Mouse (Mus musculus) hindbrain, embryonic 13.5 days (tissue): ENCODE data around the gene Defb48. TPM values are rescaled to one million over a fixed set of nuclear protein-coding genes. Genes with fewer than 3 reads are reported as not detected.

ENCODE experiments used
- ATAC-seq: fragments of 200-750 bp; cut with Nextera tagmentation; 2 replicates; pipeline ENCODE4 v1.8.0; 2017; ENCODE audit warnings: moderate TSS enrichment; ENCODE audit not compliant: low FRiP score
- H3K27ac ChIP-seq: fragments of 300-500 bp; sonication (generic); 2 replicates; pipeline ENCODE4 v1.5.1; 2015; ENCODE audit warnings: inconsistent platforms, mild to moderate bottlenecking, moderate library complexity
- H3K27me3 ChIP-seq: fragments of 300-500 bp; sonication (generic); 2 replicates; pipeline ENCODE4 v1.6.1; 2015; ENCODE audit warnings: mild to moderate bottlenecking, inconsistent platforms
- H3K36me3 ChIP-seq: fragments of 300-500 bp; sonication (generic); 2 replicates; pipeline ENCODE4 v1.6.1; 2015; ENCODE audit warnings: mild to moderate bottlenecking, inconsistent platforms
- H3K4me1 ChIP-seq: fragments of 300-500 bp; sonication (generic); replicated peaks from 2 replicates; pipeline ENCODE4 v1.6.1; 2015; ENCODE audit warnings: inconsistent platforms
- H3K4me2 ChIP-seq: fragments of 300-500 bp; sonication (generic); 2 replicates; pipeline ENCODE4 v1.6.1; 2015; ENCODE audit warnings: inconsistent platforms, mild to moderate bottlenecking, moderate library complexity
- H3K4me3 ChIP-seq: fragments of 300-500 bp; sonication (generic); 2 replicates; pipeline ENCODE4 v1.5.1; 2015; ENCODE audit warnings: mild to moderate bottlenecking, inconsistent platforms
- H3K9ac ChIP-seq: fragments of 300-500 bp; sonication (generic); 2 replicates; pipeline ENCODE4 v1.6.1; 2015; ENCODE audit warnings: mild to moderate bottlenecking, inconsistent platforms
- H3K9me3 ChIP-seq: fragments of 300-500 bp; sonication (generic); 2 replicates; pipeline ENCODE4 v1.6.1; 2016; ENCODE audit warnings: inconsistent platforms
- WGBS: fragments of 180-500 bp; shearing (Covaris S2); methylation state at CpG from one replicate; pipeline ENCODE4 v1.1.7; 2015; 5-methylcytosine and 5-hydroxymethylcytosine counted together
- polyA plus RNA-seq: library from polyadenylated mRNA; unstranded; fragments of >200 nt; fragmentation: Nextera tagmentation; extraction: Ambion mirVana; gene quantifications from 2 replicates; pipeline ENCODE4 v1.2.1, GENCODE M21; 2015

Defb48 gene
- polyA plus RNA-seq: not detected in 2 replicates

DNA sequence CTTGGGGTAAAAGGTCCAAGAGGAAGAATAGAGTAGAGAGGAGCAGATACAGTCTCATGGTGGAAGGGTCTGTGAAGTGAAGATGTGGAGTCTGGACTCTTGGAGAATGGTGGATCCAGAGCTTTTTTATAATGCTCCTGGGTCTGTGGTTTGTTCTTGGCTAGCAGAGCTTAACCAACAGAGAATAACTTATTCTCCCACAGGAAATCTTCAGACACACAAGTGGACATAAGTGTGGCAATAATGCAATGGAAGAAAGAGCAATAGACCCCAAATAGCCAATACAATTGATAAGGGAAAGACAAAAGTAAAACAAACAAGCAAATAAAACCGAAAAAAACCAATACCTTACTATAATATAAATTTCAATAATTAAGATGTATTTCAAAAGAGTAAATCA lies at the start of gene Defb48:
TSS of gene Defb48 (minus strand) at position 101 of the 400 bp plus-strand sequence.
- Histone ChIP-seq H3K36me3 (no peaks in the 10 kb centered on the region), H3K4me3 (no peak within 1 kb of the TSS), H3K27me3 (no peaks in the 10 kb centered on the region), H3K4me2 (no peak within 1 kb of the TSS), H3K9me3 (no peaks in the 10 kb centered on the region), H3K4me1 (no peaks in the 10 kb centered on the region), H3K27ac (no peak within 1 kb of the TSS), H3K9ac (no peak within 1 kb of the TSS)
- 69% methylated on average over 1 of the region's 1 CpGs for WGBS
- ATAC-seq: no peak

DNA sequence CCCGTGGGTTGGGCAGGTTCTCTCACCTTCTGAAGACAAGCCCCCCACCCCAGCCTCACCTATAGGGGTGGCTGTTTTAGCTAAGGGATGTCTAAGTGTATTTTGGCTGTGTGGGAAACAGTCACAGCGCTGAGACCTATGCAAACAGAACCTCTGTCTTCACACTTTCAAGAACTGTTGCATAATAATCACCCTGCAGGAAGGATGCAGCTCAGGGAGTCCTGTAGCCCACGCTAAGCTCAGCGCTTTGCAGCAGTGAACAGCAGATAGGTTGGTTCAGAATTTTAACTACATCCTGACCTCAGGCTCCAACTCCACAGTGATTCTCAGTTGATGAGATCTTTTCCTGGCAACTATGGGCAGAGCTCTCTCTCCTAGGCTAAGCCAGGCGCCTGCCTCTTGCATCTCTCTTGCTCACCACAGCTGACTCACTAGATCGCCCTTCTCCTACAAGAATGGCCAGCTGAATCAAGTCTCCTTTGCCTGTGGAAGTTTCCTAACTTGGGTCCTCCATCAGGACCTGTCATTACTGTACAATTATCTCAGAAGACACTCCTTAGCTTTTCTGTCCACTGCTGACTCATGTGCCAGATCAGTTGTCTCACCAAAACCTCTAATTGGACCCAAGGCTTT lies 36.3 kb upstream of the Defb48 start:
- ATAC-seq: no peak
- WGBS: 61% methylated on average over 6 of the region's 6 CpGs
- Histone ChIP-seq H3K4me3 (no peak overlapping the region), H3K4me2 (no peak overlapping the region), H3K36me3 (no peaks in the 10 kb centered on the region), H3K27me3 (no peaks in the 10 kb centered on the region), H3K9me3 (no peaks in the 10 kb centered on the region), H3K27ac (no peak overlapping the region), H3K4me1 (no peaks in the 10 kb centered on the region), H3K9ac (no peak overlapping the region)

DNA sequence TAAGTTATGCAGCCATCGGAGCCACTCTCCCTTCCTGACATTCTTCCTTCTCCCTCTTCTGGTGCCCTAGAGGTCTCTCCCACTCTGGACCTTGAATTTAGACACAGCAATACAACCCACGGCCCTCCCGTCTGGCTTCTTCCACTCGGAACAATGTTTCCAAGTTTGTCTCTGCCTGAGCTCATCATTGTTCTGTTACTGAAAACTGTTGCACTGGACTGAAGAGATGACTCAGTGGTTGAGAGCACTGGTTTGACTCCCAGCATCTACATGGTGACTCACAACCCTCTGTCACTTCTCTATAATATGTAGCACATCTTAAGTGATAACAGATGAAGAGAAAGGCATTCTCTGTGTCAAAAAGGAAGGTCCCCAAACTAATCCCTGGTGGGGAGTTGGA lies 30.4 kb upstream of the Defb48 start:
- Histone ChIP-seq H3K27ac (no peak overlapping the region), H3K27me3 (no peaks in the 10 kb centered on the region), H3K9ac (no peak overlapping the region), H3K4me1 (no peaks in the 10 kb centered on the region), H3K36me3 (no peaks in the 10 kb centered on the region), H3K4me3 (no peak overlapping the region), H3K9me3 (no peaks in the 10 kb centered on the region), H3K4me2 (no peak overlapping the region)
- WGBS: 85% methylated on average over 4 of the region's 4 CpGs
- ATAC-seq: no peak

DNA sequence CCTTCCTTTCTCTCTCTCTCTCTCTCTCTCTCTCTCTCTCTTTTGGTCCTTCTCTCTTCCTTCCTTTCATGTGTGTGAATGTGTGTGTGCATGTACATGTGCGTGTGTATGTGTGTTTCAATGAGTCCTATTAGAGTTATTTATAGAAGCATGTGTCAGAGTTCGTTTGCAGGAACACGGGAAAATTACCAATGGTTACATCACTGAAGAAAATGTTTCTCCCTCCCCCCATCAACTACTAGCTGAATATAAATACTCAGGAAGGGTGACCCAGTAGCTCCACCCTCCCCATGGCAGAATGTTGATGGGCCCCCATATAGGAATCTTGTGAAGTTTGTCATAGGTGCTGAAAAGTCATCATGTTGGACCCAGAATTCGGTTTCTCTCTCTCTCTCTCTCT lies 28.8 kb upstream of the Defb48 start:
- Histone ChIP-seq H3K27ac (no peak overlapping the region), H3K9ac (no peak overlapping the region), H3K4me2 (no peak overlapping the region), H3K9me3 (no peaks in the 10 kb centered on the region), H3K4me3 (no peak overlapping the region), H3K27me3 (no peaks in the 10 kb centered on the region), H3K4me1 (no peaks in the 10 kb centered on the region), H3K36me3 (no peaks in the 10 kb centered on the region)
- ATAC-seq: no peak
- 87% methylated on average over 4 of the region's 4 CpGs for WGBS

DNA sequence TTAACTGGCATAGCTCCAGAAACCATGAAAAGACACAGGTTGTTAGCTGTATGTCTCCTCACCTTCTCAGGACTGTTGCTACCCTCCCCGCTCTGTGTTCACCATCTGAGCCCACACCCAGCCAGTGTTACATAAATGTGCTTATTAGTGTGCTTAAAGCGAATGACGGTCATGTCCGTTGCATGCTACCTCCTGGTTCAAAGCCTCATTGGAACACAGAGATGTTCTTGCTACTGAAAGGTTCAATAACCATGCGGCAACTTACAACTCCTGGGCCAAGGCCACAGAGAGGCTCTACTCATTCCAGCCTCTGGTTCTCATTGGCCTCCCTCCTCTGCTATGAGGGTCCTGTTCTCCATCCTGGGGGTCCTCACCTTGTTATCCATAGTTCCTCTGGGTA lies 27.2 kb upstream of the Defb48 start, which contains the start of gene Defb43:
TSS of gene Defb43 (plus strand) at position 301 of the 400 bp plus-strand sequence.
- Histone ChIP-seq H3K4me3 (no peak within 1 kb of the TSS), H3K4me2 (no peak within 1 kb of the TSS), H3K9me3 (no peaks in the 10 kb centered on the region), H3K27me3 (no peaks in the 10 kb centered on the region), H3K4me1 (no peaks in the 10 kb centered on the region), H3K36me3 (no peaks in the 10 kb centered on the region), H3K27ac (no peak within 1 kb of the TSS), H3K9ac (no peak within 1 kb of the TSS)
- no peak for ATAC-seq
- 97% methylated on average over 5 of the region's 5 CpGs for WGBS

DNA sequence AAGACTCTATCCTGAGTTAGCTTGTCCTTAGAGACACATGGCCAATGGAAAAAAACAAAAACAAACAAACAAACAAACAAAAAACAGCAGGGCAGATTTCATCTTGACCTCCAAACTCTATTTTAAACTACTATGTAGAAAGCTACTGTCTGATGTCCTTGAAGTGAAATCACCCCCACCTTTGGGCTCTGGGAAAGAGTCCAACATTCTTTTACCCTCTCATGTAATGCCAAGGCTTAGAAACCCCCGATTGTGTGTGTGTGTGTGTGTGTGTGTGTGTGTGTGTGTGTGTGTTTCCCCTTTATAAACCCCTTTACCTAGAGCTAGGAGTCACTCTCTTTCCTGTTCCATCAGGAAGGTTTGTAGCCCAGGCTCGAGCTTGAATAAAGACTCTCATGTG lies 18.3 kb upstream of the Defb48 start:
- Histone ChIP-seq H3K4me1 (no peaks in the 10 kb centered on the region), H3K9ac (no peak overlapping the region), H3K4me3 (no peak overlapping the region), H3K27me3 (no peaks in the 10 kb centered on the region), H3K27ac (no peak overlapping the region), H3K9me3 (no peaks in the 10 kb centered on the region), H3K36me3 (no peaks in the 10 kb centered on the region), H3K4me2 (no peak overlapping the region)
- no peak for ATAC-seq
- whole genome bisulfite sequencing: 76% methylated on average over 2 of the region's 2 CpGs

DNA sequence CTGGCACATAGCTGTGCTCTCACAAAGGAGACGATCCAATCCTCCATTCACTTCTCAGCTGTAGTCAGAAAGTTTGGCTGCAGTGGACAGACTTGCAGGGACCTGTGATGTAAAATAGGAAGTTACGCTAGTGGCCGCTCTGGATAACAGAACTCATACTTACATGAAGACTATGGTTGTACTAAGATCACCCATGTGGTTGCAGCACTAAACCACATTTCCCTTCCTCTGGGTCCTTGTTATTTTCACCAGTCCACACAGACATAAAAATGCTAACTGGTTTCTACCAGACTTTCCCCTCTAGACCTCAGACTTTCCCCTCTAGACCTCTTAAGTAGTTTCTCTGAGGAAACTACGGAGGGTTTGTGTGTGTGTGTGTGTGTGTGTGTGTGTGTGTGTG lies 14.7 kb upstream of the Defb48 start:
- WGBS: 97% methylated on average over 4 of the region's 4 CpGs
- Histone ChIP-seq H3K36me3 (no peaks in the 10 kb centered on the region), H3K27ac (no peak overlapping the region), H3K4me2 (no peak overlapping the region), H3K9me3 (no peaks in the 10 kb centered on the region), H3K4me1 (no peaks in the 10 kb centered on the region), H3K27me3 (no peaks in the 10 kb centered on the region), H3K4me3 (no peak overlapping the region), H3K9ac (no peak overlapping the region)
- no peak for ATAC-seq

DNA sequence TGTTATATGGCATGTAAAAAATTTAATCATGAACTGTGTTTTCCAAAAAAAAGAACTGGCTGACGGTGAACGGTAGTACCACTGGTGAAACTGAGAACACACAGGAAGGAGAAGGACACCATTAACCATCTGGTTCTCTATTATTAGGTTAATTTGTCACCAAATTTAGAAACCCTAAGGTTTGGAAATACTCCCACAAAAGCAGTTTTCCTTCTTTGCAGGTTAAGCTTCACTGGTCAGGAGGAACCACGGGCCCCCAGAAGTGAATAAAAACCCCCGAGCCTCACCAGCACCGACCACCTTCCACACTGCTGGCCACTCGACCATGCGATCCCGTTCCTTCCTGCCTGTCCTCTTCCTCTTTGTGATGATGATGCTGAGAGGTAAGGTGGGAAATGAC lies 13.5 kb upstream of the Defb48 start, which contains the start of gene Defb47:
TSS of gene Defb47 (plus strand) at position 301 of the 400 bp plus-strand sequence.
- Histone ChIP-seq H3K9me3 (no peaks in the 10 kb centered on the region), H3K27ac (no peak within 1 kb of the TSS), H3K4me3 (no peak within 1 kb of the TSS), H3K27me3 (no peaks in the 10 kb centered on the region), H3K4me1 (no peaks in the 10 kb centered on the region), H3K9ac (no peak within 1 kb of the TSS), H3K36me3 (no peaks in the 10 kb centered on the region), H3K4me2 (no peak within 1 kb of the TSS)
- ATAC-seq: no peak
- WGBS: 86% methylated on average over 8 of the region's 8 CpGs

DNA sequence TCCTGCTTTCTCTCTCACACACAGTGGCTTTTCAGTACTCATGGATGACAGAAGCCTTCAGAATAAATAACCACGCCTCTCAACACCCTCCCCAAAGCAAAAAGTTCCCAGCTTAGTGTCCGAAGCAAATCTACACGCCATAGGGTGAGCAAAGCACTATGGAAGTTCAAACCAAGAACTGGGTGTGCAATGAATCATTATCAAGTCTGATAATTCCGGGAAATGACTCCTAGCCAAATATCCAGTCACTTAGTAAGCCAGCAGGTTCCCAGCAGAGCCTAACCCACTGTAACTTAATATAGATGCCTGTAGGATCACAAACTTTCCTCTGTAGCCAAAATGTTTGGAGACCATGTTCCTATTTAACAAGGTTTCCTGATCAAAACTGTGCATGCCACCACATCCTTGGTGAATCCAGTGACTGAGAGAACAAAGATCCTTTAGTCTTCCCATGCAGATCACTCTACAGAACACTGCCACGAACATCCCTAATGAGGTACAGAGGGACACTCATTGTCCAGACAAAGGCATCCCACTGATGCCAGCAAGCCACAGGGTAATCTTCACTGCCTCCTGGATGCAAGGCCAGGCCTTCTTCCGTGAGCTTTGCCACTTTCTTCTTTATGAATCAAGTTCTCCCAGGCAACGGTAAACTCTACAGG lies 7.7 kb upstream of the Defb48 start:
- H3K9me3 ChIP-seq: no peaks in the 10 kb centered on the region
- no peaks in the 10 kb centered on the region for H3K36me3 ChIP-seq
- no peak overlapping the region for H3K4me2 ChIP-seq
- H3K9ac ChIP-seq: no peak overlapping the region
- no peak overlapping the region for H3K4me3 ChIP-seq
- H3K27me3 ChIP-seq: no peaks in the 10 kb centered on the region
- no peaks in the 10 kb centered on the region for H3K4me1 ChIP-seq
- H3K27ac ChIP-seq: no peak overlapping the region
- 68% methylated on average over 7 of the region's 7 CpGs for WGBS
- no peak for ATAC-seq

DNA sequence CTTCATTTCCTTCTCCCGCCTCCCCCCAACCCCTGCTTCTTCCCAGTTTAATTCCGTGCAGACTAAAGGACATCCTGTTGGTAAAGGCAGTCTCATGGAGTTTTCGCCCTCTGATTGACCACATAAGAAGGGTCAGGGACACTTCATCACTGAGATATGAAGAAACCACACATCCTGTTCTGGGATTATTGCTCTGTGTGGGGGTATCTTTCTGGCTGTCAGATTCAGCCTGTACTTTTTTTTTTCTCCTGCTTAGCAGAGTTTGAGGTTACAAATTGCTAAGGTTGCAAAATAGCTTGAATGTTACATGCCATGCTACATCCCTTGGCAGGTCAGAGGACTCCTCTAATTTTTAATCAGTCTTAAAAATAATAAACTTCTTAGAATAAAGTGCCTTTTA lies 7.0 kb upstream of the Defb48 start:
- no peak overlapping the region for H3K27ac ChIP-seq
- H3K4me1 ChIP-seq: no peaks in the 10 kb centered on the region
- H3K36me3 ChIP-seq: no peaks in the 10 kb centered on the region
- no peak overlapping the region for H3K4me3 ChIP-seq
- ATAC-seq: no peak
- no peaks in the 10 kb centered on the region for H3K27me3 ChIP-seq
- H3K9me3 ChIP-seq: no peaks in the 10 kb centered on the region
- H3K9ac ChIP-seq: no peak overlapping the region
- no peak overlapping the region for H3K4me2 ChIP-seq
- 83% methylated on average over 3 of the region's 3 CpGs for WGBS

DNA sequence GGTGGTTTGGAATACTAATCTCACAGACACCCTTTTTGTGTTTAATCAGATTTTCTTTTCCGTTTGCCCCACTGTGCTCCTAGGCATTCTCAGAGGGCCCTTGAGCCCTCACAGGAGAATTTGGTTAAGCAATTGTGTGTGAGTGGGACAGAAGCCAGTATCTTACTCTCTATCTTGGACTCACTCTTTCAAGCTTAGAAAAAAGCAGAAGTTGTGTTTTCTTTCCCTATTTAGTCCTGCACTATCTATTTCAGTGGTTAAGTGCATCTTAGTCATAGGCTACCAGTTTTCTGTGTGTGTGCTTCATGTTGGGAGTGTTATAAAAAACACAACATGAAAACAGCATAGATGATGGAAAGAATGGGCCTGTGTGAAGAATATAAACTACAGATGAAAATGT lies 4.5 kb downstream of the Defb48 start:
- Histone ChIP-seq H3K9ac (no peak overlapping the region), H3K4me3 (no peak overlapping the region), H3K9me3 (no peaks in the 10 kb centered on the region), H3K27me3 (no peaks in the 10 kb centered on the region), H3K4me2 (no peak overlapping the region), H3K27ac (no peak overlapping the region), H3K4me1 (no peaks in the 10 kb centered on the region), H3K36me3 (no peaks in the 10 kb centered on the region)
- ATAC-seq: no peak
- WGBS: 72% methylated on average over 1 of the region's 1 CpGs

DNA sequence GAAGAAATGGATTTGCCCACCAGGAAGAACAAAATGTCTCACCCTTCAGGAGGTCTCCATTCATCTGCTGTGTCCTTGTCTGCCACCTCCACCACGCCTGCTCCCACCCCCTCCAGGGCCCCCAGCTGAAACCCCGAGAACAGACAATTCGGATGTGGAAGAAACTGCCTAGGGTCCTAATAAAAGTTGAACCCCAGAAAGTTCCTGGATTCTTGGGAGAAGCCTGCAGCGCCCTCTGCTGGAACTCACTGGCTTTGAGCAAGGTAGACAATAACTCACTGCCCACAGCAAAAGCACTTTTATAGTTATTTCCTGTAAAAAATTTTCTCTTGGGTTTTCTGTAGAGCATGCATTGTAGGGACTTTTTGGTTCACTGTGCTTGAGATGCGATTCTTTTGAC lies 9.3 kb downstream of the Defb48 start:
- WGBS: 13% methylated on average over 5 of the region's 5 CpGs
- no peak overlapping the region for H3K27ac ChIP-seq
- no peak overlapping the region for H3K4me3 ChIP-seq
- H3K36me3 ChIP-seq: no peaks in the 10 kb centered on the region
- H3K4me1 ChIP-seq: no peaks in the 10 kb centered on the region
- ATAC-seq: no peak
- no peak overlapping the region for H3K4me2 ChIP-seq
- H3K27me3 ChIP-seq: no peaks in the 10 kb centered on the region
- no peak overlapping the region for H3K9ac ChIP-seq
- no peaks in the 10 kb centered on the region for H3K9me3 ChIP-seq
